Mouse (Mus musculus) olfactory bulb, adult 2 months (tissue): ENCODE results near the gene N4bp2l1.

Experiments used
- CTCF ChIP-seq: fragments of 200-500 bp; IDR thresholded peaks from 2 replicates; pipeline ENCODE4 v1.5.1; 2012; ENCODE audit warnings: low read depth, mild to moderate bottlenecking, low read length, moderate library complexity; ENCODE audit not compliant: insufficient read depth
- POLR2A ChIP-seq: fragments of 200-500 bp; IDR thresholded peaks from 2 replicates; pipeline ENCODE4 v1.6.1; 2012; ENCODE audit warnings: mild to moderate bottlenecking, low read depth, low read length, moderate library complexity; ENCODE audit not compliant: insufficient read depth

DNA sequence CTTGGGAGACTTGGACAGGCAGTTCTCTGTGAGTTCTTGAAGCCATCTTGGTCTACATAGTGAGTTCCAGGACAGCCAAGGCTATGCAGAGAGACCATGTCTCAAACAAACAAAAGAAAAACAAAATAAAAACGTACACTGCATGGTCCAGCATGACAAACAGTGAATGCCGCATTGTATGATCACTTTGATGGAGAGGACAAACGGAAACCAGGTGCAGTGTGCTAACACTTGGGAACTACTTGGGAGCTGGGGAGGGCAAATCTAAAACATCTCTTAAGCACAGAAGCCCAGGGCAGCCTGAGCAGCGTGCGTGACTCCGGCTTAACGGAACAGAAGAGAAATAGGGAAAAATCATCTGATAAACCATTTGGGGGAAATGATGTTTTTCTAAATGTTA is at the start of gene N4bp2l1:
- TF ChIP-seq CTCF (no peak), POLR2A (no peak)
